Mouse (Mus musculus): ENCODE data around the gene Nxnl2. TPM values are rescaled to one million over a fixed set of nuclear protein-coding genes. Genes with fewer than 3 reads are reported as not detected.
"Not testable (repeated sequence)": the region's sequence is repeated elsewhere in the genome, so short reads cannot be mapped to it uniquely, and the experiment has no call there.

Gene Nxnl2
- polyA plus RNA-seq, 1 experiment from 2014 or later = 4.4 TPM

DNA sequence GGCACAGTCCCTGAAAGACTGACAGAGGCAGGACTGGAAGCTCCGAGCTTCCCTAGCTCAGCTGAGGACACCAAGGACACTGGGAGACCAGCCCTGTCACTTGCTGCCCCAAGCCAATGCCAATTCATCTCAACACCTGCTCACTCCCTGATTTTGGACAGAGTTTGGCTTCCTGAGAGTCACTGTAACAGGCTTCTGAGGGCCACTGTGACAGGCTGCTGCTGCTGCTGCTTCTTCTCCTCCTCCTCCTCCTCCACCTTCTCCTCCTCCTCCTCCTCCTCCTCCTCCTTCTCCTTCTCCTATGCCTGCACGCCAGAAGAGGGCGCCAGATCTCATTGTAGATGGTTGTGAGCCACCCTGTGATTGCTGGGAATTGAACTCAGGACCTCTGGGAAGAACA, 19.5 kb downstream of the Nxnl2 start:
- WGBS = 64% methylated on average over 2 of the region's 3 CpGs
- H3K36me3 ChIP-seq (ENCODE audit: control insufficient read depth, insufficient read depth, low read length) = no peaks in the 10 kb centered on the region
- no peak overlapping the region for H3K4me3 ChIP-seq (ENCODE audit: low read depth, low read length)
- H3K9ac ChIP-seq (ENCODE audit: low read length) = no peak overlapping the region
- H3K4me2 ChIP-seq (ENCODE audit: low read depth, severe bottlenecking) = no peak overlapping the region
- DNase-seq (ENCODE audit: low spot score) (no peak), ATAC-seq (ENCODE audit: insufficient number of reproducible peaks, low FRiP score, low TSS enrichment, low read depth) (no peak)
- no peak overlapping the region for H3K27ac ChIP-seq (replicated peaks; ENCODE audit: low read depth, low read length)
- no peaks in the 10 kb centered on the region for H3K4me1 ChIP-seq (ENCODE audit: control insufficient read depth, insufficient read depth, low read length)
- H3K9me3 ChIP-seq (ENCODE audit: control insufficient read depth, low read length) = no peaks in the 10 kb centered on the region
- H3K27me3 ChIP-seq (ENCODE audit: control insufficient read depth, insufficient read depth, low read length) = no peaks in the 10 kb centered on the region

DNA sequence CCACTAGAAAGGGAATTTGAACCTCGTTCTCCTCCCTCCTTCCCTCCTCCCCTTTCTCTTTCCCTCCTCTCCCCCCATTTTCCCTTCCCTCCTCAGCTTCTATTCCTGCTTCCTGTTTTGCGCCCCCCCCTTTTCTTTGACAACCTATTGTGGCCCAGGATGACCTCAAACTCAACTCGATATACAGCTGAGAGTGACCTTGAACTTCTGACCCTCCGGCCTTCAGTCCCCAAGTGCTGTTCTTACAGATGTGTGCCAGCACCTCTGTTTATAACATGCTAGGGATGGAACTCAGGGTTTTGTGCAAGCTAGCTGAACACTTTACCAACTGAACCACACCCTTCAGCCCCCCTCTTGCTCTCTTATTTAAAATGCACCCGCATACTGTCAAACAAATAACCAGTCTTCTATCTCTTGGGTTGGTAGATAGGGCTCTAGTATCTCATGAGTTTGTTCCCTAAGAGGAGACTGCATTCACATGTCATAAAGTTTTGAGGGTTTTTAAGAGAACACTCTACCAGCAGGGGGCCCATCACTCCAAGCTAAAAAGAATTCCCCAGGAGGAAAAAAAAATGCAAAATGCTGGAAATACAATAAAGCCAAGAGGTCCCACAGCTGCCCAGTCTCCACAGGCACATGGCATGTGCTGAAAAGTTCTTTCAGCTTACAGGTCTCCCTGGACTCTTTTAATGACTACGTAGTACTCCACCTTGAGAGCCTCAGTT, 20.8 kb downstream of the Nxnl2 start:
- 75% methylated on average over 6 of the region's 6 CpGs for WGBS
- ATAC-seq (ENCODE audit: insufficient number of reproducible peaks, low FRiP score, low TSS enrichment, low read depth) = no peak
- Histone ChIP-seq H3K36me3 (ENCODE audit: control insufficient read depth, insufficient read depth, low read length) (no peaks in the 10 kb centered on the region), H3K9ac (ENCODE audit: low read length) (no peak overlapping the region), H3K27me3 (ENCODE audit: control insufficient read depth, insufficient read depth, low read length) (no peaks in the 10 kb centered on the region), H3K4me3 (ENCODE audit: low read depth, low read length) (no peak overlapping the region), H3K4me1 (ENCODE audit: control insufficient read depth, insufficient read depth, low read length) (no peaks in the 10 kb centered on the region), H3K4me2 (ENCODE audit: low read depth, severe bottlenecking) (no peak overlapping the region), H3K9me3 (ENCODE audit: control insufficient read depth, low read length) (no peaks in the 10 kb centered on the region), H3K27ac (replicated peaks; ENCODE audit: low read depth, low read length) (no peak overlapping the region)
- DNase-seq (ENCODE audit: low spot score) = peak; percentile 48

DNA sequence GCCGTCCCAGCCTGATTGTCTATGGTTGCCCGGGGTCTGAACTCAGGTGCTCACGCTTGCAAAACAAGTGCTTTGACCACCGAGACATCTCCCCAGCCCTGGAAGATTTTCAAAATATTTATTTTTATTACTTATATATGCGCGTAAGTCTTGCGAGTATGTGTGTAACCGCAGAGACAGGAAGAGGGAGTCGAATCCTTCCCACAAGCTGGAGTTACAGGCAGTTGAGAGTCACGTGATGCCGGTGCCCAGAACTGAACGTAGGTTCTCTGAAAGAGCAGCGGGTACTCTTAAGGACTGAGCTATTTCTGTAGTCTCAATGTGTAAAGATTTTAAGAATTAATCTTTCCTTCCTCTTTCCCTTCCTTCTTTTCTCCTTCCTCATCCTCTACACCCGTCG, 23.1 kb downstream of the Nxnl2 start:
- Histone ChIP-seq H3K27me3 (ENCODE audit: control insufficient read depth, insufficient read depth, low read length) (no peaks in the 10 kb centered on the region), H3K4me3 (ENCODE audit: low read depth, low read length) (no peak overlapping the region), H3K9me3 (ENCODE audit: control insufficient read depth, low read length) (no peaks in the 10 kb centered on the region), H3K4me1 (ENCODE audit: control insufficient read depth, insufficient read depth, low read length) (no peaks in the 10 kb centered on the region), H3K4me2 (ENCODE audit: low read depth, severe bottlenecking) (no peak overlapping the region), H3K27ac (replicated peaks; ENCODE audit: low read depth, low read length) (no peak overlapping the region), H3K9ac (ENCODE audit: low read length) (no peak overlapping the region), H3K36me3 (ENCODE audit: control insufficient read depth, insufficient read depth, low read length) (no peaks in the 10 kb centered on the region)
- DNase-seq (ENCODE audit: low spot score) = no peak
- 94% methylated on average over 15 of the region's 15 CpGs for WGBS
- no peak for ATAC-seq (ENCODE audit: insufficient number of reproducible peaks, low FRiP score, low TSS enrichment, low read depth)

DNA sequence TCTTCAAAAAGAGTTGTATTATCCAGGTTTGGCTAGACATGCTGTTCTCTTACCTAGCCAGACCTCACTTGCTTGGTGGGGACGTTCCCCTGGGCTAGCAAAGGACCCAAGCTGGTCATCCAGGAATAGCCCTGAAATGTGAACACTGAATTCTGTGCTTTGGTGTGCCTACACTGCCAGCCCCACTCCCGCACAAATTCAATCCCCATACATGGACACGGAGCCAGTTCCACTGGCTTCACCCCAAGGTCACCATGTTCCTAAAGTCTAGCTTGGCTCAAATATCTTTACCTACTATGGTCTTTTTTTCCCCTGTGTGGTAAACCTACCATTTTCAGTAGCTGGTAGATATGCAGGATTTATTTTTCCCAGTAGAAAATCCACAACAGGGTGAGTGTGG, 26.9 kb downstream of the Nxnl2 start:
- Histone ChIP-seq H3K4me1 (ENCODE audit: control insufficient read depth, insufficient read depth, low read length) (no peaks in the 10 kb centered on the region), H3K4me2 (ENCODE audit: low read depth, severe bottlenecking) (no peak overlapping the region), H3K9me3 (ENCODE audit: control insufficient read depth, low read length) (no peaks in the 10 kb centered on the region), H3K27ac (replicated peaks; ENCODE audit: low read depth, low read length) (no peak overlapping the region), H3K36me3 (ENCODE audit: control insufficient read depth, insufficient read depth, low read length) (no peaks in the 10 kb centered on the region), H3K27me3 (ENCODE audit: control insufficient read depth, insufficient read depth, low read length) (no peaks in the 10 kb centered on the region), H3K9ac (ENCODE audit: low read length) (no peak overlapping the region), H3K4me3 (ENCODE audit: low read depth, low read length) (no peak overlapping the region)
- WGBS = 89% methylated on average over 3 of the region's 3 CpGs
- ATAC-seq (ENCODE audit: insufficient number of reproducible peaks, low FRiP score, low TSS enrichment, low read depth) (no peak), DNase-seq (ENCODE audit: low spot score) (no peak)

DNA sequence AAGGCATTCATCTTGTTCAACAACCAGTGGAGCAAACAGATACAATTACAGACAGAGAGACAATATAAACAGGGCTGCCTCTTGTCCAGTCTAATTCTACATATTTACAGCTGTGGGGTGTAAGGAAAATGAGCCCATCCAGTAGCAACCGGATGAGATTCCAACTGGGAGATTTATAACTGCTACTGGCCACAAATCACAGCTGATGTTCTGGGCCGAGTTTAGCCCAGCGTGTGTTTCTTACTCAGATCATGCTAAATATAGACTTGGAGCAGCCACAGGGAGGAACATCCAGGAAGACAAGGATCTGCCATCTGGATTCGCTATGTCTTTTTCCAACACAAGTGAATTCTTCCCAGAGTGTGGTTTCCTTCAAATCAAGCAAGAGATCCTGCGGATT, 27.4 kb downstream of the Nxnl2 start:
- H3K4me2 ChIP-seq (ENCODE audit: low read depth, severe bottlenecking) = no peak overlapping the region
- H3K9me3 ChIP-seq (ENCODE audit: control insufficient read depth, low read length) = no peaks in the 10 kb centered on the region
- no peaks in the 10 kb centered on the region for H3K4me1 ChIP-seq (ENCODE audit: control insufficient read depth, insufficient read depth, low read length)
- 59% methylated on average over 5 of the region's 5 CpGs for WGBS
- DNase-seq (ENCODE audit: low spot score) = no peak
- H3K36me3 ChIP-seq (ENCODE audit: control insufficient read depth, insufficient read depth, low read length) = no peaks in the 10 kb centered on the region
- H3K4me3 ChIP-seq (ENCODE audit: low read depth, low read length) = no peak overlapping the region
- no peaks in the 10 kb centered on the region for H3K27me3 ChIP-seq (ENCODE audit: control insufficient read depth, insufficient read depth, low read length)
- no peak overlapping the region for H3K27ac ChIP-seq (replicated peaks; ENCODE audit: low read depth, low read length)
- no peak for ATAC-seq (ENCODE audit: insufficient number of reproducible peaks, low FRiP score, low TSS enrichment, low read depth)
- H3K9ac ChIP-seq (ENCODE audit: low read length) = no peak overlapping the region

DNA sequence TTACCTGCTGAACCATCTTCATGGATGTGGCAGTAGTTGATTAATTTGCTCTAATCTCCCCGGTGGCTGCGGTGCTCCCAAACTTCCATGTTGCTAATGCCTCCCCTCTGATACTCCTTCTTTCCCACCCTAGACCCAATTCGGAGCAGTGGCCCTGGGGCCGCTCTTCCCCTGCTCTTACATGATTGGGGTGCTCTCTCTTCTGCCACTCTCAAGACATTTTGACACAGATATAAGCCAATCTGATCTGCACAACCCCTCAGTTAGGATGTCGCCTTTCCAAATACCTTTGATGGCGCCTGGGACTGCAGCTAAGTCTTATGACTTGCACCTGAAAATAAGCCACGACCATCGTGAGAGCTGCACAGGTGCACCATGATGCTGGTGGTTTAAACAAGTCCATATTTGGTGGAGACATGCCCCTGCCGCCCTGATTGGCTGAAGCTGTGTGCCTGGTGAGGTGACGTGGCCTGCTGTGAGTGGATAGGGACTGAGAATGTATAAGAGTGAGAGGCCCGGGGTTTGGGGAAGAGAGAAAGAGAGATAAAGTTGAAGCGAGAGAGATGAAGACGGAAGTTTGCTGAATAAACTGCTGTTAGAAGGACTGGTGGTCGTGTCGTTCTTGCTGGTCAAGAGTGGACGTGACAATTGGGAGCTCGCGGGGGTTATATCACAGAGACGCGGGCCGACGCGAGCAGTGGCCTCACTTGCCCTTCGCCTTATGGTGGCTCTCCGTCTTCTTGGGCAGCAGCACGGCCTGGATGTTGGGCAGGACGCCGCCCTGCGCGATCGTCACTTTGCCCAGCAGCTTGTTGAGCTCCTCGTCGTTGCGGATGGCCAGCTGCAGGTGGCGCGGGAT, 31.4 kb downstream of the Nxnl2 start:
- H3K9me3 ChIP-seq (ENCODE audit: control insufficient read depth, low read length); H3K9ac ChIP-seq (ENCODE audit: low read length); ATAC-seq (ENCODE audit: insufficient number of reproducible peaks, low FRiP score, low TSS enrichment, low read depth); H3K27me3 ChIP-seq (ENCODE audit: control insufficient read depth, insufficient read depth, low read length); H3K4me1 ChIP-seq (ENCODE audit: control insufficient read depth, insufficient read depth, low read length); H3K27ac ChIP-seq (replicated peaks; ENCODE audit: low read depth, low read length); H3K36me3 ChIP-seq (ENCODE audit: control insufficient read depth, insufficient read depth, low read length); DNase-seq (ENCODE audit: low spot score); H3K4me3 ChIP-seq (ENCODE audit: low read depth, low read length): not testable (repeated sequence)
- H3K4me2 ChIP-seq (ENCODE audit: low read depth, severe bottlenecking) = peak overlapping the region; percentile 39; the same call in 1 of the 2 replicates
- WGBS = 49% methylated on average over 29 of the region's 36 CpGs

DNA sequence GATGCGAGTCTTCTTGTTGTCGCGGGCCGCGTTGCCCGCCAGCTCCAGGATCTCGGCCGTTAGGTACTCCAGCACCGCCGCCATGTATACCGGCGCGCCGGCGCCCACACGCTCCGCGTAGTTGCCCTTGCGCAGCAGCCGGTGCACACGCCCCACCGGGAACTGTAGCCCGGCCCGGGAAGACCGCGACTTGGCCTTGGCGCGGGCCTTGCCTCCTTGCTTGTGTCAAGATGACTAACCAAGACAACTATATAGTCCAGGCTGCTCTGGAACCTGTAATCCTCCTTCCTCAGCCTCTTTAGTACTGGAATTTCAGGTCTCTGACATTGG, 32.0 kb downstream of the Nxnl2 start:
- not testable (repeated sequence) for H3K27me3 ChIP-seq (ENCODE audit: control insufficient read depth, insufficient read depth, low read length); H3K36me3 ChIP-seq (ENCODE audit: control insufficient read depth, insufficient read depth, low read length); H3K9me3 ChIP-seq (ENCODE audit: control insufficient read depth, low read length); ATAC-seq (ENCODE audit: insufficient number of reproducible peaks, low FRiP score, low TSS enrichment, low read depth); H3K27ac ChIP-seq (replicated peaks; ENCODE audit: low read depth, low read length); H3K4me1 ChIP-seq (ENCODE audit: control insufficient read depth, insufficient read depth, low read length)
- peak overlapping the region; percentile 39; the same call in 1 of the 2 replicates for H3K4me2 ChIP-seq (ENCODE audit: low read depth, severe bottlenecking)
- H3K4me3 ChIP-seq (ENCODE audit: low read depth, low read length) = 0 out of 2 replicates have a peak overlapping the region, but pooled peaks have one; percentile 8
- WGBS = 8% methylated on average over 17 of the region's 28 CpGs
- H3K9ac ChIP-seq (ENCODE audit: low read length) = peak overlapping the region; percentile 47; the same call in 1 of the 2 replicates
- DNase-seq (ENCODE audit: low spot score) = peak; percentile 33

DNA sequence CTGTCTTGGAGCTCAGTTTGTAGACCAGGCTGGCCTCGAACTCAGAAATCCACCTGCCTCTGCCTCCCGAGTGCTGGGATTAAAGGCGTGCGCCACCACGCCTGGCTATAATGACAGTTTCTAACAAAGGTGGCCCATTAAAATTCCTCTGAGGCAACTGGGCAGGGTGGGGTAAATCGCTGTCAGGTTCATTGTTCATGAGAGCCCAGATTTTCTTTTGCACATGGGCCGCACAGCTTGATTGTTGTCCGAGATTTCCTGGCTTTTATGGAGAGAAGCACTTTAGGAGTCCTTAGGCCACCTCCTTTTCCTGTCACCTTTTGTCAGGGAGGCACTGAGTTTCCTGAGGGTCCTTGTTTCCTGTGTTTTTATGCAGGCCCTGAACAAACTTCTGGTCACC, 32.6 kb downstream of the Nxnl2 start:
- WGBS = 86% methylated on average over 8 of the region's 8 CpGs
- no peak overlapping the region for H3K4me3 ChIP-seq (ENCODE audit: low read depth, low read length)
- no peaks in the 10 kb centered on the region for H3K27me3 ChIP-seq (ENCODE audit: control insufficient read depth, insufficient read depth, low read length)
- H3K9me3 ChIP-seq (ENCODE audit: control insufficient read depth, low read length) = no peaks in the 10 kb centered on the region
- no peak for DNase-seq (ENCODE audit: low spot score)
- no peak overlapping the region for H3K27ac ChIP-seq (replicated peaks; ENCODE audit: low read depth, low read length)
- H3K9ac ChIP-seq (ENCODE audit: low read length) = no peak overlapping the region
- H3K4me1 ChIP-seq (ENCODE audit: control insufficient read depth, insufficient read depth, low read length) = no peaks in the 10 kb centered on the region
- no peaks in the 10 kb centered on the region for H3K36me3 ChIP-seq (ENCODE audit: control insufficient read depth, insufficient read depth, low read length)
- no peak for ATAC-seq (ENCODE audit: insufficient number of reproducible peaks, low FRiP score, low TSS enrichment, low read depth)
- no peak overlapping the region for H3K4me2 ChIP-seq (ENCODE audit: low read depth, severe bottlenecking)

Data from limb, embryonic 11.5 days (tissue).